Mouse (Mus musculus): Measurements from ENCODE around the gene Vdac2. TPM values are rescaled to one million over a fixed set of nuclear protein-coding genes. Genes with fewer than 3 reads are reported as not detected.

Gene Vdac2
- polyA plus RNA-seq, 1 experiment from 2014 or later: 291 TPM

- no peaks in the 10 kb centered on the region for H3K9me3 ChIP-seq (replicated peaks; ENCODE audit: control insufficient read depth, low read length, poor library complexity, severe bottlenecking)
- no peak overlapping the region for H3K9ac ChIP-seq (ENCODE audit: low read depth, low read length)
- peaks cover 3% of the 10 kb centered on the region; the same call in 1 of the 2 replicates for H3K4me1 ChIP-seq (ENCODE audit: control insufficient read depth, insufficient read depth, low read length)
- no peaks in the 10 kb centered on the region for H3K27me3 ChIP-seq (ENCODE audit: control insufficient read depth, insufficient read depth, low read depth, low read length)
- H3K4me2 ChIP-seq (ENCODE audit: low read length): no peak overlapping the region
- no peaks in the 10 kb centered on the region for H3K36me3 ChIP-seq (ENCODE audit: control insufficient read depth, insufficient read depth, low read length)
- 26% methylated on average over 3 of the region's 3 CpGs for WGBS
- no peak overlapping the region for H3K4me3 ChIP-seq (ENCODE audit: low read depth, low read length)
- ATAC-seq: no peak
- no peak overlapping the region for H3K27ac ChIP-seq (ENCODE audit: low read length)
Observed at GRCm38 (mm10) chr14:21855961-21856360, 30.9 kb downstream of the Vdac2 start.

DNA sequence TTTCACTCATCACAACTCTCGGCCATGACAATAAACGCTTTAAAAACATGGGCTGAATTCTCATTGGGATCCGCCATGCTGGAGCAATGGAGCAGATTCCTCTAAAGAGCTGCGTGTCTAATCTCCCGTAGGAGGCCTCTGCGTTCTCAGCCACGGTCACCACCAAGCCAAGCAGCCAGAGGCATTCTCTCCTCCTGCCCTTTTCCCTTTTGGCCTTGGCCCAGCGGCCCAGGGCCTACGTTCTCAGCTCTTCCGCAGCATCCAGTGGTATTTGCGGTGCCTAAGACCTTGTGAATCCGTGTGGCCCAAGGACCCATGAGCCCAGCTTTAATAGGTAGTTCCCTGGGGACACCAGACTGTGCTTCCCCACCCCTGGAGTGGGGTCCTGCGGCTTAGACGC lies 31.8 kb downstream of the Vdac2 start:
- no peak overlapping the region for H3K4me3 ChIP-seq (ENCODE audit: low read depth, low read length)
- no peak overlapping the region for H3K4me2 ChIP-seq (ENCODE audit: low read length)
- no peaks in the 10 kb centered on the region for H3K27me3 ChIP-seq (ENCODE audit: control insufficient read depth, insufficient read depth, low read depth, low read length)
- H3K9ac ChIP-seq (ENCODE audit: low read depth, low read length): no peak overlapping the region
- no peaks in the 10 kb centered on the region for H3K9me3 ChIP-seq (replicated peaks; ENCODE audit: control insufficient read depth, low read length, poor library complexity, severe bottlenecking)
- H3K27ac ChIP-seq (ENCODE audit: low read length): no peak overlapping the region
- ATAC-seq: no peak
- 81% methylated on average over 14 of the region's 14 CpGs for WGBS
- H3K4me1 ChIP-seq (ENCODE audit: control insufficient read depth, insufficient read depth, low read length): peaks cover 3% of the 10 kb centered on the region; the same call in 1 of the 2 replicates
- no peaks in the 10 kb centered on the region for H3K36me3 ChIP-seq (ENCODE audit: control insufficient read depth, insufficient read depth, low read length)

GRCm38 (mm10) chr14:21866291-21866690 lies 41.3 kb downstream of the Vdac2 start:
- no peak for ATAC-seq
- no peaks in the 10 kb centered on the region for H3K36me3 ChIP-seq (ENCODE audit: control insufficient read depth, insufficient read depth, low read length)
- no peaks in the 10 kb centered on the region for H3K4me1 ChIP-seq (ENCODE audit: control insufficient read depth, insufficient read depth, low read length)
- H3K9me3 ChIP-seq (replicated peaks; ENCODE audit: control insufficient read depth, low read length, poor library complexity, severe bottlenecking): no peaks in the 10 kb centered on the region
- WGBS: 69% methylated on average over 7 of the region's 7 CpGs
- no peak overlapping the region for H3K4me3 ChIP-seq (ENCODE audit: low read depth, low read length)
- H3K27ac ChIP-seq (ENCODE audit: low read length): no peak overlapping the region
- H3K27me3 ChIP-seq (ENCODE audit: control insufficient read depth, insufficient read depth, low read depth, low read length): no peaks in the 10 kb centered on the region
- H3K9ac ChIP-seq (ENCODE audit: low read depth, low read length): no peak overlapping the region
- H3K4me2 ChIP-seq (ENCODE audit: low read length): no peak overlapping the region

GRCm38 (mm10) chr14:21866816-21867215 lies 41.8 kb downstream of the Vdac2 start:
- H3K9me3 ChIP-seq (replicated peaks; ENCODE audit: control insufficient read depth, low read length, poor library complexity, severe bottlenecking): no peaks in the 10 kb centered on the region
- H3K27ac ChIP-seq (ENCODE audit: low read length): no peak overlapping the region
- no peaks in the 10 kb centered on the region for H3K36me3 ChIP-seq (ENCODE audit: control insufficient read depth, insufficient read depth, low read length)
- no peak overlapping the region for H3K4me2 ChIP-seq (ENCODE audit: low read length)
- H3K4me1 ChIP-seq (ENCODE audit: control insufficient read depth, insufficient read depth, low read length): no peaks in the 10 kb centered on the region
- no peak overlapping the region for H3K9ac ChIP-seq (ENCODE audit: low read depth, low read length)
- 90% methylated on average over 7 of the region's 7 CpGs for WGBS
- H3K27me3 ChIP-seq (ENCODE audit: control insufficient read depth, insufficient read depth, low read depth, low read length): no peaks in the 10 kb centered on the region
- no peak for ATAC-seq
- no peak overlapping the region for H3K4me3 ChIP-seq (ENCODE audit: low read depth, low read length)

- Histone ChIP-seq H3K4me2 (ENCODE audit: low read length) (no peak overlapping the region), H3K4me3 (ENCODE audit: low read depth, low read length) (no peak overlapping the region), H3K36me3 (ENCODE audit: control insufficient read depth, insufficient read depth, low read length) (no peaks in the 10 kb centered on the region), H3K9me3 (replicated peaks; ENCODE audit: control insufficient read depth, low read length, poor library complexity, severe bottlenecking) (no peaks in the 10 kb centered on the region), H3K4me1 (ENCODE audit: control insufficient read depth, insufficient read depth, low read length) (0 out of 2 replicates have a peak, but pooled peaks cover 3% of the 10 kb centered on the region), H3K9ac (ENCODE audit: low read depth, low read length) (no peak overlapping the region), H3K27ac (ENCODE audit: low read length) (no peak overlapping the region), H3K27me3 (ENCODE audit: control insufficient read depth, insufficient read depth, low read depth, low read length) (no peaks in the 10 kb centered on the region)
- ATAC-seq: no peak
- WGBS: 87% methylated on average over 2 of the region's 2 CpGs
Observed at GRCm38 (mm10) chr14:21890430-21890829, 65.4 kb downstream of the Vdac2 start.

DNA sequence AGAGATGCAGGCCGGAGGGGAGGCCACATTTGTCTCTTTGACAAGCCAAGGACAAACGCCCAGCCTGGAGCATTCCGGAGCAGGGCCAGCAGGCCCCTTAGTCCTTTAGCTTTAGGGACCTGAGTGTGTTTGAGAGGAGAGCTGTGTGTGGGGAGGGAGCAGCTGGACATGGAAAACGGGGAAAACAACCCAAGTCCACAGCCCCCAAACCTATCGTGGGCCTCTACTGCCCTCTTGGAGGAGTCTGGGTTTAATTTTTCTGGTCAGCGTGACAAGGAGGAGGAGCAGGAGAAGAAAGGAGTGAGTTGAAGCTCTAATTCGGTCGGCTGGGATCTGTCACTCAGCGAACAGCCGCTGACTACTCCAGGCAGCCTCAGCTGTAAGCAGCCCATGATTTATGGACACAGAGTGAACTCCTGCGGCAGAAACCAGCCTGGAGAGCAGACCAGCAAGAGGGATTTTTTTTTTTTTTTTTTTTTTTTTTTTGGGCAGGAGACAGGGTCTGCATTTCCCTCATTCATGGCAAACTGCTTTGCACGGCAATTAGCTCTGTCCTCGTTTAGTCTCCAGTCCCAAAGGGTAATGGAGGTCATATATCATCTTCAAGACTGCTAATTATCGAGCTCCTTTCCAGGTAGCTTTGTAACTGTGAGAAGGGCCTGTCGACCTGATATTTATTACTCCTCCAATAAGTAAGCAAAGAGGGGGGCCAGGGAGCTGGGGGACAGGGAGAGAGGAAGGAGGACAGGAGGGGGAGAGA lies 66.7 kb downstream of the Vdac2 start:
- Histone ChIP-seq H3K4me2 (ENCODE audit: low read length) (no peak overlapping the region), H3K9ac (ENCODE audit: low read depth, low read length) (no peak overlapping the region), H3K4me3 (ENCODE audit: low read depth, low read length) (no peak overlapping the region), H3K4me1 (ENCODE audit: control insufficient read depth, insufficient read depth, low read length) (0 out of 2 replicates have a peak, but pooled peaks cover 3% of the 10 kb centered on the region), H3K9me3 (replicated peaks; ENCODE audit: control insufficient read depth, low read length, poor library complexity, severe bottlenecking) (no peaks in the 10 kb centered on the region), H3K27me3 (ENCODE audit: control insufficient read depth, insufficient read depth, low read depth, low read length) (no peaks in the 10 kb centered on the region), H3K36me3 (ENCODE audit: control insufficient read depth, insufficient read depth, low read length) (no peaks in the 10 kb centered on the region), H3K27ac (ENCODE audit: low read length) (no peak overlapping the region)
- ATAC-seq: no peak
- WGBS: 40% methylated on average over 15 of the region's 15 CpGs

GRCm38 (mm10) chr14:21892341-21892659 lies 67.3 kb downstream of the Vdac2 start:
- Histone ChIP-seq H3K4me3 (ENCODE audit: low read depth, low read length) (no peak overlapping the region), H3K9ac (ENCODE audit: low read depth, low read length) (no peak overlapping the region), H3K9me3 (replicated peaks; ENCODE audit: control insufficient read depth, low read length, poor library complexity, severe bottlenecking) (no peaks in the 10 kb centered on the region), H3K36me3 (ENCODE audit: control insufficient read depth, insufficient read depth, low read length) (no peaks in the 10 kb centered on the region), H3K27me3 (ENCODE audit: control insufficient read depth, insufficient read depth, low read depth, low read length) (no peaks in the 10 kb centered on the region), H3K4me1 (ENCODE audit: control insufficient read depth, insufficient read depth, low read length) (0 out of 2 replicates have a peak, but pooled peaks cover 3% of the 10 kb centered on the region), H3K4me2 (ENCODE audit: low read length) (no peak overlapping the region), H3K27ac (ENCODE audit: low read length) (no peak overlapping the region)
- WGBS: 74% methylated on average over 6 of the region's 6 CpGs
- no peak for ATAC-seq

Other genes starting within 250 kb of the Vdac2 start
- gene Dupd1, start 110.7 kb upstream of the Vdac2 start, polyA plus RNA-seq (2015; fragmentation: Nextera tagmentation; extraction: Ambion mirVana): 0.26 and 0.31 TPM in 2 replicates
- 22.4 TPM in 2 replicates for gene Samd8, start 74.7 kb upstream of the Vdac2 start, polyA plus RNA-seq (2015; fragmentation: Nextera tagmentation; extraction: Ambion mirVana)
- gene Dusp13, start 74.1 kb upstream of the Vdac2 start, polyA plus RNA-seq (2015; fragmentation: Nextera tagmentation; extraction: Ambion mirVana): not detected in 2 replicates
- 58.1 and 58.7 TPM in 2 replicates for gene Comtd1, start 23.7 kb downstream of the Vdac2 start, polyA plus RNA-seq (2015; fragmentation: Nextera tagmentation; extraction: Ambion mirVana)
- gene Zfp503, start 164.4 kb downstream of the Vdac2 start, polyA plus RNA-seq (2015; fragmentation: Nextera tagmentation; extraction: Ambion mirVana): 4.0 and 4.4 TPM in 2 replicates
- gene Lrmda, start 194.5 kb downstream of the Vdac2 start, polyA plus RNA-seq (2015; fragmentation: Nextera tagmentation; extraction: Ambion mirVana): 0.34 TPM in 1 of 2 replicates, not detected in the other